Mouse (Mus musculus) megakaryocyte-erythroid progenitor cell, adult 5-6 weeks (primary cell): Measurements from ENCODE around the gene Tbata. TPM values are rescaled to one million over a fixed set of nuclear protein-coding genes. Genes with fewer than 3 reads are reported as not detected.

Experiments used
- ATAC-seq: replicated peaks from 2 replicates; pipeline ENCODE4 v1.8.0; 2016; ENCODE audit warnings: mild to moderate bottlenecking, inconsistent platforms; ENCODE audit not compliant: severe bottlenecking, poor library complexity, low FRiP score, low TSS enrichment
- total RNA-seq, 2 experiments: library from RNA; stranded (forward) in 1 of 2; stranded (reverse) in 1 of 2; fragments of 200-1000, 215-1000 nt in 1 of 2; fragments of >200 nt in 1 of 2; fragmentation: Nextera tagmentation in 1 of 2; gene quantifications; 2 replicates each; pipeline ENCODE4 v1.2.3; 2014 to 2017

The Tbata gene
- total RNA-seq (2014; fragmentation: Nextera tagmentation) (not detected in 2 replicates), total RNA-seq (2017) (not detected in 2 replicates)

GRCm38 (mm10) chr10:61171654-61172053, at the start of gene Tbata:
Tbata (plus strand) TSS chr10:61171954.
- no peak for ATAC-seq

GRCm38 (mm10) chr10:61123276-61123913, 48.4 kb upstream of the Tbata start:
- peak; percentile 89 for ATAC-seq

- peak; percentile 52 for ATAC-seq
These were observed 47.3 kb upstream of the Tbata start for GRCm38 (mm10) chr10:61124462-61124861.

GRCm38 (mm10) chr10:61128701-61129365, 42.9 kb upstream of the Tbata start:
- ATAC-seq, result no peak

GRCm38 (mm10) chr10:61130959-61131358, 40.8 kb upstream of the Tbata start:
- ATAC-seq, result no peak

- no peak for ATAC-seq
These were observed 37.7 kb upstream of the Tbata start for GRCm38 (mm10) chr10:61134041-61134440.

- ATAC-seq, result no peak
These were observed 36.4 kb upstream of the Tbata start for GRCm38 (mm10) chr10:61135226-61135839.

GRCm38 (mm10) chr10:61137567-61137966, 34.2 kb upstream of the Tbata start:
- ATAC-seq, result no peak

- no peak for ATAC-seq
These were observed 28.4 kb upstream of the Tbata start for GRCm38 (mm10) chr10:61143343-61143742.

GRCm38 (mm10) chr10:61145766-61146118, 26.0 kb upstream of the Tbata start:
- ATAC-seq, result no peak

GRCm38 (mm10) chr10:61146119-61146806, 25.5 kb upstream of the Tbata start:
- ATAC-seq, result no peak; the same call in 1 of the 2 replicates

- peak; percentile 9; the same call in 1 of the 2 replicates for ATAC-seq
These were observed 25.0 kb upstream of the Tbata start for GRCm38 (mm10) chr10:61146807-61147156.

GRCm38 (mm10) chr10:61147157-61148040, 24.4 kb upstream of the Tbata start, which contains the start of gene Sgpl1:
Sgpl1 (minus strand) TSS chr10:61147703.
- peak; percentile 84 for ATAC-seq

GRCm38 (mm10) chr10:61149476-61149875, 22.3 kb upstream of the Tbata start:
- ATAC-seq, result peak; percentile 40

- no peak for ATAC-seq
These were observed 21.1 kb upstream of the Tbata start for GRCm38 (mm10) chr10:61150616-61151015.

GRCm38 (mm10) chr10:61152131-61152530, 19.6 kb upstream of the Tbata start:
- no peak for ATAC-seq

GRCm38 (mm10) chr10:61155611-61156010, 16.1 kb upstream of the Tbata start:
- no peak for ATAC-seq

- ATAC-seq, result no peak
These were observed 15.3 kb upstream of the Tbata start for GRCm38 (mm10) chr10:61156453-61156852.

GRCm38 (mm10) chr10:61158594-61158993, 13.2 kb upstream of the Tbata start:
- ATAC-seq, result no peak
